Mouse (Mus musculus): ENCODE results near the gene Igsf3. TPM values are rescaled to one million over a fixed set of nuclear protein-coding genes. Genes with fewer than 3 reads are reported as not detected.

Igsf3 gene
- polyA plus RNA-seq, 1 experiment from 2014 or later = 37.0 TPM

DNA sequence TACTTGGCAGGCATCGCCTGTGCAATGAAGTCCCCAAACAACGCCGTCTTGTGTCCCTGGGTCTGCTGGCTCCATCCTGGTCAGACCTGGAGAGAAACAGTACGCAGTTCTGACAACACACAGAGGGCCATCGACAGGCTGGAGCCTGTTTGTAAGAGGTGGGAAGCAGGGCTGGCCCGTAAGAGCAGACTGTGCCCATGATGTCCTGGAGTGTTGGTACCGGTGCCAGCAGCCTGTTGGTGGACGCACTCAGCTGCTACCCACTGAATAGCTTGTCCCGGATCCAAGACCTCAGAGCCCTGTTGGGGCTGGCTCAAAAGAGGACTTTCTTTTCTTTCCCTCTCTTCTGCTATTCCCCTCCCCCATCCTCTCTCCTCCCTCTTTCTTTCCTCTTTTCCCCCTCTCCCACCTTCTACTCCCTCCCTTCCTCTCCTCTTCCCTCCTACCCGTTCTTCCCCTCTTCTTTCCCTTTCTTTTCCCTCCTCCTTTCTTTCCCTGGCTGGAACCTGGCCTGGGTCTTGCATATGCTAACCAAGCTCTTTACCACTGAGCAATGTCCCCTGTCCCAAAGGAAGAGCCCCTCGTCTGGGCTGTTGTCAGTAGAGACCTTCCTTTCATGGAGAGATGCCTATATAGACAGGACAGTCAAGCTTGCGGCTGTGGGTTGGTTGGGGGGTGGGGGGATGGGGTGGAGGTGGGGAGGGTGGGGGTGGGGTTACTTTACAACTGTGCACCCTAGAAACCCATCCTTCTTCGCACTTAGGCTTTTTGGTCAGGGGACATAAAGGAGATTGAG is 27.9 kb downstream of the Igsf3 start:
- Histone ChIP-seq H3K36me3 (ENCODE audit: control insufficient read depth, insufficient read depth, low read length) (no peaks in the 10 kb centered on the region), H3K27me3 (replicated peaks; ENCODE audit: control insufficient read depth, insufficient read depth, low read length) (no peaks in the 10 kb centered on the region), H3K4me2 (ENCODE audit: low read depth, low read length) (no peak overlapping the region), H3K9me3 (ENCODE audit: control insufficient read depth, low read length) (no peaks in the 10 kb centered on the region), H3K27ac (replicated peaks; ENCODE audit: low read depth, low read length) (peak overlapping the region; percentile 5; the same call in 1 of the 2 replicates), H3K4me3 (ENCODE audit: low read depth, low read length) (no peak overlapping the region), H3K4me1 (ENCODE audit: control insufficient read depth, insufficient read depth, low read length) (peaks cover 71% of the 10 kb centered on the region), H3K9ac (ENCODE audit: low read depth, low read length) (no peak overlapping the region)
- WGBS = 55% methylated on average over 10 of the region's 13 CpGs
- ATAC-seq (ENCODE audit: low read depth) (peak; percentile 19; the same call in 1 of the 2 replicates), DNase-seq (ENCODE audit: low spot score) (no peak)

DNA sequence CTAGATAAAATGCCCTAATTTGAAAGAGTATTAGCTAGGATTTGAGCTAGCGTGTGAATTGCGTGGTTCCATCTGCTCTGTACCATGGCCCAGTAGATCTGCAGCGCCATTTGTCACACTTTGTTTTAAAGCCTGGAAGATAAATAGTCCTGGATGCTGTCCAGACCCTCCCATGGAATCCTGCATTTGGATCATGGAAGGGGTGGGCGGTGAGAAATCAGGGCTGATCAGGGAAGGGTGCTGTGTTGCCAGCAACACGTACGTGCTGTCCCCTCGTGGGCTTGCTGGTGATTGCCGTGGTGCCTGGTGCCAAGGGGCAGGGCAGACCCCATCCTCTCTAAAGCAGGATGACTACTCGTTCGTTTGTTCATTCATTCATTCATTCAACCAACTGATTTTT is 28.6 kb downstream of the Igsf3 start:
- DNase-seq (ENCODE audit: low spot score) = peak; percentile 82
- no peak overlapping the region for H3K4me2 ChIP-seq (ENCODE audit: low read depth, low read length)
- H3K4me3 ChIP-seq (ENCODE audit: low read depth, low read length) = no peak overlapping the region
- WGBS = 49% methylated on average over 10 of the region's 10 CpGs
- H3K36me3 ChIP-seq (ENCODE audit: control insufficient read depth, insufficient read depth, low read length) = no peaks in the 10 kb centered on the region
- H3K4me1 ChIP-seq (ENCODE audit: control insufficient read depth, insufficient read depth, low read length) = peaks cover 71% of the 10 kb centered on the region
- no peak overlapping the region for H3K27ac ChIP-seq (replicated peaks; ENCODE audit: low read depth, low read length)
- peak; percentile 11; the same call in 1 of the 2 replicates for ATAC-seq (ENCODE audit: low read depth)
- H3K27me3 ChIP-seq (replicated peaks; ENCODE audit: control insufficient read depth, insufficient read depth, low read length) = no peaks in the 10 kb centered on the region
- H3K9ac ChIP-seq (ENCODE audit: low read depth, low read length) = no peak overlapping the region
- no peaks in the 10 kb centered on the region for H3K9me3 ChIP-seq (ENCODE audit: control insufficient read depth, low read length)

DNA sequence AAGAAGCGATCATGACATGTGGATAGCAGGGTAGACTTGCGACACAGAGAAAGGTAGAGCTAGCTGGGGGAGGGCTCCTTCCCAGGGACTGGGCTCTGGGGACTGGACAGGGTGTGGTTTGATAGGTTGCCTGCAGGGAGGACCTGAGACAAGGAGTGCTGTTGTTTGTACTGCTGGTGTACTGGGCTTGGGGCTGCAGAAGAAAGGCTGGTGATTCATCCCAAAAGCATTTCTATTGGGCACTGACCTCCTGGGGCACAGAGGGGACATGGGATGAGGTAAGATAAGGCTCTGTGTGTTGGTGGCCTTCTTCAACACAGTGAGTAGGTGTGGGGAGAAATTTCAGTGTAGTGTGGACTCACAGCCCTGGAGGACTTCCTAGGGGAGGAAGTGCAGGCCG is 29.2 kb downstream of the Igsf3 start:
- Histone ChIP-seq H3K27me3 (replicated peaks; ENCODE audit: control insufficient read depth, insufficient read depth, low read length) (no peaks in the 10 kb centered on the region), H3K9ac (ENCODE audit: low read depth, low read length) (no peak overlapping the region), H3K36me3 (ENCODE audit: control insufficient read depth, insufficient read depth, low read length) (no peaks in the 10 kb centered on the region), H3K27ac (replicated peaks; ENCODE audit: low read depth, low read length) (no peak overlapping the region), H3K9me3 (ENCODE audit: control insufficient read depth, low read length) (no peaks in the 10 kb centered on the region), H3K4me2 (ENCODE audit: low read depth, low read length) (no peak overlapping the region), H3K4me1 (ENCODE audit: control insufficient read depth, insufficient read depth, low read length) (peaks cover 70% of the 10 kb centered on the region), H3K4me3 (ENCODE audit: low read depth, low read length) (no peak overlapping the region)
- DNase-seq (ENCODE audit: low spot score) (no peak), ATAC-seq (ENCODE audit: low read depth) (no peak)
- 65% methylated on average over 3 of the region's 3 CpGs for WGBS

DNA sequence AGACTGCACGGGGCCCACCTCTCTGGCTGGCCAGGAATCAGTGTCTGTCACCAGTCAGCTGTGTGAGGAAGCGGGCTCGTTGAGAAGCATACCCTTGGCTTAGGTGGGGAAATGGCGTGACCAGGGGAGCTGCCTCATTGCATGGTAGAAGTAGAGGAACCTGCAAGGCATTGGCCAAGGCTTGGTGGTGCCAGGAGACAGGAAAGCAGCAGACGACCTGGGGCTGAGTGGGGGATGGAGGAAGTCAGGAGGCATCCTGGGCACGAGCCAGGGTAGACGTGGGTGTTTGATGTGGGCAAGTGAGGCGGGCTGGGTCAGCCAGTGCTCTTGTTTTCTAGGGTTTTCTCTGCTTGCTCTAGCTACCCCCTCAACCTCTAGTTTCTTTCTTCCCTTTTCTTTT is 30.7 kb downstream of the Igsf3 start:
- H3K4me1 ChIP-seq (ENCODE audit: control insufficient read depth, insufficient read depth, low read length) = peaks cover 63% of the 10 kb centered on the region
- ATAC-seq (ENCODE audit: low read depth) = no peak

DNA sequence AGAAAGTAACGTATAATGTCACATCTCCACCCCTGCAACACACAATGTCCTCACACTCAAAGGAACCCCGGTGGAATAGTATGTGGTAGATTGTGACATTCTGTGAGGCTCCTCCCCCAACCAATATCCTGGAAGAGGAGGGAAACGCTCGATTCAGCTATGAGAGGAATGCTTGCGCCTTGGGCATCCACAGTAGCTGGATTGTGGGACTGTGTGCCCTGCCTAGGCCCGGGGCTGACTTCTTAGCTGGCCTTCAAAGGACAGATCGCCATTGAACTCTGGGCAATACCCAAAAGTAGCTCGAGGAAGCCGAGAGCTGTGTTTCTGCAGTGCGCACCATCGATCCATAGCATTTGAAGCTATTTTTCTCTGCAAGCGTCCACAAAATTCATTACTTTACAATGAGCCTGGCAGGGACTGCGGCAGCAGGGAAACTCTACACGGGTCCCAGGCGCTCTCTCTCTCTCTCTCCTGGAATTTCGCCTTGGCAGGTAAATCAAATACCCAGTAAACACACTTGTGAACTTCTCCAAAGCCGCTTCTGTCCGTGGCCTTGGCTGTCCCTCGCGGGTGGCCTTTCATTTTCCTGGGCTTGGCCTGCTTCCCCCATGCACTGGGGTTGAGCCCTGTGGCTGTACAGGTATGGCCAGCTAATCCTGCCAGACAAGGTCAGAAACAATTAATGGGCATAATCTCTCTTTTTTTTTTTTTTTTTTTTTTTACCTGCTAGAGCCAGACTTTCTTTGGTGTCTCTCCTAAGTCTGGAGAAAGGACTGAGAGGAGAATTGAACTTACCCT is 32.3 kb downstream of the Igsf3 start:
- Histone ChIP-seq H3K4me2 (ENCODE audit: low read depth, low read length) (peak overlapping the region; percentile 44), H3K36me3 (ENCODE audit: control insufficient read depth, insufficient read depth, low read length) (no peaks in the 10 kb centered on the region), H3K27ac (replicated peaks; ENCODE audit: low read depth, low read length) (peak overlapping the region; percentile 80), H3K9me3 (ENCODE audit: control insufficient read depth, low read length) (no peaks in the 10 kb centered on the region), H3K4me1 (ENCODE audit: control insufficient read depth, insufficient read depth, low read length) (peaks cover 63% of the 10 kb centered on the region), H3K4me3 (ENCODE audit: low read depth, low read length) (no peak overlapping the region), H3K9ac (ENCODE audit: low read depth, low read length) (peak overlapping the region; percentile 34; the same call in 1 of the 2 replicates), H3K27me3 (replicated peaks; ENCODE audit: control insufficient read depth, insufficient read depth, low read length) (no peaks in the 10 kb centered on the region)
- ATAC-seq (ENCODE audit: low read depth) (0 out of 2 replicates have a peak, but pooled peaks have one; percentile 12), DNase-seq (ENCODE audit: low spot score) (peak; percentile 68)
- 20% methylated on average over 20 of the region's 20 CpGs for WGBS

More for the DNA sequence above, 30.7 kb downstream of the Igsf3 start:
- Histone ChIP-seq H3K4me3 (ENCODE audit: low read depth, low read length) (no peak overlapping the region), H3K36me3 (ENCODE audit: control insufficient read depth, insufficient read depth, low read length) (no peaks in the 10 kb centered on the region), H3K27ac (replicated peaks; ENCODE audit: low read depth, low read length) (0 out of 2 replicates have a peak overlapping the region, but pooled peaks have one; percentile 21), H3K9me3 (ENCODE audit: control insufficient read depth, low read length) (no peaks in the 10 kb centered on the region), H3K9ac (ENCODE audit: low read depth, low read length) (no peak overlapping the region), H3K4me2 (ENCODE audit: low read depth, low read length) (no peak overlapping the region), H3K27me3 (replicated peaks; ENCODE audit: control insufficient read depth, insufficient read depth, low read length) (no peaks in the 10 kb centered on the region)
- DNase-seq (ENCODE audit: low spot score) = no peak
- WGBS = 55% methylated on average over 6 of the region's 8 CpGs

DNA sequence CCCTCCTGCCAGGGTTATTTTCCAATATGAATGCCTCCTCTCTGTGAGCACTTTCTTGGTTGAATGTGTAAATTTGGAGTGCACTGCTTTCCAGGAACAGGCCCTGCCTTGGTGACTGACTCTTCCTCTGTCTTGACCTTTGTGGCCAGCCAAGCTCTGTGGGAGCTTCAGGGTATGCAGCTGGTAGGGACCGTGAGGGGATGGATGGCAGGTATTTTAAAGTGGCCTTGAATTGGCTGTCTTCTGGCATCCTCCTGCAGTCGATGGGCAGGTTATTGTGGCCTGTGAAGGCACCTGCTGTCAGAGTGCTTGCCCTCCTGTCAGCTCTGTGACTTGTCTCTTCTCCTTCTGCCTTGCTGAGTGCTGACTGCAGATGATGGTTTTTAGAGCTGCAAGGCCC is 33.3 kb downstream of the Igsf3 start:
- Histone ChIP-seq H3K4me2 (ENCODE audit: low read depth, low read length) (no peak overlapping the region), H3K27me3 (replicated peaks; ENCODE audit: control insufficient read depth, insufficient read depth, low read length) (no peaks in the 10 kb centered on the region), H3K36me3 (ENCODE audit: control insufficient read depth, insufficient read depth, low read length) (no peaks in the 10 kb centered on the region), H3K4me3 (ENCODE audit: low read depth, low read length) (no peak overlapping the region), H3K9ac (ENCODE audit: low read depth, low read length) (no peak overlapping the region), H3K4me1 (ENCODE audit: control insufficient read depth, insufficient read depth, low read length) (peaks cover 52% of the 10 kb centered on the region), H3K27ac (replicated peaks; ENCODE audit: low read depth, low read length) (no peak overlapping the region), H3K9me3 (ENCODE audit: control insufficient read depth, low read length) (no peaks in the 10 kb centered on the region)
- DNase-seq (ENCODE audit: low spot score) (no peak), ATAC-seq (ENCODE audit: low read depth) (no peak)
- WGBS = 31% methylated on average over 2 of the region's 2 CpGs

DNA sequence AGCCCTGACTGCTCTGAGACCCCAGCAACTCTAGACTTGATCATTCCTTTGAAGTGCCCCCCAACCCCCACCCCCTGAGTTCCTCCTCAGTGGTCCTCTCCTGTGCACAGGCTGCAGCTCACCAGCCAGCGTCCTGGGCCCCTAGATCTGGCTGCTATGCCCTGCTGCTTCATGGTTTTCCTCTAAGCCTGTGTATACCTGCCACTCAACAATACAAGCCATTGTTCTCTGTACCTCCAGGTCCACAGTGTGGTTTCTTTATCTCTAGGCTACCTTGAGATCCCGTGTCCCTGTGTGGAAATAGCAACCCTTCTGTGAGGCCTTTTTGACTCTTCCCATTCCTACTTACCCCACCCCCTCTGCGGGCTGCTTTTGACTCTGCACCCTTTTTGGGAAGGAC is 33.9 kb downstream of the Igsf3 start:
- no peaks in the 10 kb centered on the region for H3K9me3 ChIP-seq (ENCODE audit: control insufficient read depth, low read length)
- DNase-seq (ENCODE audit: low spot score) (no peak), ATAC-seq (ENCODE audit: low read depth) (no peak)
- 29% methylated on average over 3 of the region's 3 CpGs for WGBS
- H3K27me3 ChIP-seq (replicated peaks; ENCODE audit: control insufficient read depth, insufficient read depth, low read length) = no peaks in the 10 kb centered on the region
- H3K27ac ChIP-seq (replicated peaks; ENCODE audit: low read depth, low read length) = no peak overlapping the region
- H3K36me3 ChIP-seq (ENCODE audit: control insufficient read depth, insufficient read depth, low read length) = no peaks in the 10 kb centered on the region
- H3K9ac ChIP-seq (ENCODE audit: low read depth, low read length) = no peak overlapping the region
- no peak overlapping the region for H3K4me3 ChIP-seq (ENCODE audit: low read depth, low read length)
- peaks cover 47% of the 10 kb centered on the region for H3K4me1 ChIP-seq (ENCODE audit: control insufficient read depth, insufficient read depth, low read length)
- H3K4me2 ChIP-seq (ENCODE audit: low read depth, low read length) = no peak overlapping the region

DNA sequence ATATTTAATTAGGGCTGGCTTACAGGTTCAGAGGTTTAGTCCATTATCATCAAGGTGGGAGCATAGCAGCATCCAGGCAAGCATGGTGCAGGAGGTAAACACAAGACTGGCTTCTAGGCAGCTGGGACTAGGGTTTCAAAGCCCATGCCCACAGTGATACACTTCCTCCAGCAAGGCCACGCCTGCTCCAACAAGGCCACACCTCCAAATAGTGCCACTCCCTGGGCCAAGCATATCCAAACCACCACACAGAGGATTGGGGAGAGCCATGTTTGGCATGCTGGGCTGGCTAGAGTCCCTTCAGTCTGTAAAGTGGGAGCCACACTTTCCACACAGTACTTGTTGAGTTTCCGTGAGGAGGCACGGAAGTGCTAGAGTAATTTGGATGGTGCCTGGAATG is 34.7 kb downstream of the Igsf3 start:
- Histone ChIP-seq H3K27ac (replicated peaks; ENCODE audit: low read depth, low read length) (no peak overlapping the region), H3K27me3 (replicated peaks; ENCODE audit: control insufficient read depth, insufficient read depth, low read length) (no peaks in the 10 kb centered on the region), H3K4me1 (ENCODE audit: control insufficient read depth, insufficient read depth, low read length) (peaks cover 38% of the 10 kb centered on the region), H3K4me3 (ENCODE audit: low read depth, low read length) (no peak overlapping the region), H3K9me3 (ENCODE audit: control insufficient read depth, low read length) (no peaks in the 10 kb centered on the region), H3K9ac (ENCODE audit: low read depth, low read length) (no peak overlapping the region), H3K4me2 (ENCODE audit: low read depth, low read length) (no peak overlapping the region), H3K36me3 (ENCODE audit: control insufficient read depth, insufficient read depth, low read length) (no peaks in the 10 kb centered on the region)
- WGBS = 90% methylated on average over 3 of the region's 3 CpGs
- ATAC-seq (ENCODE audit: low read depth) (no peak), DNase-seq (ENCODE audit: low spot score) (no peak)
